Mouse (Mus musculus): ENCODE measurements at regions not wholly inside any gene's neighbourhood (a gene's known extent, or its start where the extent isn't known, plus 50 kb on each side); places are given as distances from the start of the nearest gene placed in this dataset.

DNA sequence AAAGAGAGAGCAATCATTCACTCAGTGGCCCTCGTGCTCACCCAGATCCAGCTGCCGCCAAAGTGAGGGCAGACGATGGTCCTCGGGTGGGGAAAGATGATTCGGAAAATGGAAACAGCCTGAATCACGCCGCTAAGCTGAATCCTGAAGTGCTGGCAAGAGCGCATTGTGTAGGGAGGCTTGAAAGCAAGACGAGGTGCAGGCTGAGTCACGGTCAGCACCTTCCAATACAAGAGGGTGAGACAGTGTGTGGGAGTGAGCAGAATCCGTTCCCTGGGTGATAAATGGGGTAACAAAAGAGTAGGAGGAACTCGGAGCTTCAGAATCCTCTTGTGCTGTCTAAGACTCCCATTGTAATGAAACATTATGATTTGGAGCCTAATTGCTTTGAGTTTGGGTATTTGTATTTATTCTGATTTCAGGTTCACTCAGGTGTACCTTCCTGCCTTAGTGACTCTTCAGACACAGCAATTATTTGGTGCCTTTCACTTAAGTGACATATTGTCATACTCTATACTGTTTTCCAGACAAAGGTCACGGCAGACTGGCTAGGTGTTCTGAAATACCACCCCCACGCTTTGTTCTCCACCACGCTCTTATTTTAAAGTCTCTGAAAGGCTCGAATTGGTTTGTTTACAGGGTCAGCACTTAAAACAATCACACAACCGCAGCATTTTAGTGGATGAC lies 70.0 kb downstream of the Mbip start:
- DNase-seq (ENCODE audit: low read depth, low spot score): no peak

- DNase-seq (ENCODE audit: low read depth, low spot score): no peak
Measured at GRCm38 (mm10) chr12:56265049-56265448, 80.6 kb downstream of the Mbip start.

- DNase-seq (ENCODE audit: low read depth, low spot score): no peak
Measured at GRCm38 (mm10) chr12:56261471-56261870, 84.2 kb downstream of the Mbip start.

- DNase-seq (ENCODE audit: low read depth, low spot score): no peak
Measured at GRCm38 (mm10) chr12:56258401-56259050, 87.2 kb downstream of the Mbip start.

DNA sequence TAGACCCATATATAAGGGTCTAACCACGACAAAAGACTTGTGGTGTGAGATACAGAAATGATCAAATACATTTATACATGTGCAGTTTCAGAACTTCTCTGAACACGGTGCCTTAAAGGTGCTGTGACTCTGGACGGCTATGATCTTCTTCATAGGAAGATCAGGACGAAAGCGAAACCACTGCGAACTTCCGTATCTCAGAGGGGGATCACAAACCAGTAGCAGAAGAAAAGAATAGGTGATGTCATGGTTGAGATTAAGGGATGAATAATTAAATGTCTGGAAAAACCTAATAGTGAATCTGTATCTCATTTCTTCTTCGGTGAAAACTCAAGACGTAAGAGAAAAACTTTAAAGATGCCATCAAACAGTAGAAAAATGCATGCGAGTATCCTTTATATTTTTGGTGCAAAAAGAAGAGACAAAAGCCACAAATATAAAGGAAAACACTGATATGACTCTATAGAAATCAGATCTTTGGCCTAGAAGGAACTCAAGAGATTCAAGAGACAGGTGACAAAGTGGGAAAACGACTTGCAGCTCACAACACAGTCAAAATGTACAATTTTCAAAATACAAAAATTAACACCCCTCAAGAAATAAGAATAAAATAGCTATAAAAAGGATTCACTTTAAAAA lies 89.3 kb downstream of the Mbip start:
- no peak for DNase-seq (ENCODE audit: low read depth, low spot score)

- DNase-seq (ENCODE audit: low read depth, low spot score): no peak
Measured at GRCm38 (mm10) chr12:56252612-56253444, 92.9 kb downstream of the Mbip start.

DNA sequence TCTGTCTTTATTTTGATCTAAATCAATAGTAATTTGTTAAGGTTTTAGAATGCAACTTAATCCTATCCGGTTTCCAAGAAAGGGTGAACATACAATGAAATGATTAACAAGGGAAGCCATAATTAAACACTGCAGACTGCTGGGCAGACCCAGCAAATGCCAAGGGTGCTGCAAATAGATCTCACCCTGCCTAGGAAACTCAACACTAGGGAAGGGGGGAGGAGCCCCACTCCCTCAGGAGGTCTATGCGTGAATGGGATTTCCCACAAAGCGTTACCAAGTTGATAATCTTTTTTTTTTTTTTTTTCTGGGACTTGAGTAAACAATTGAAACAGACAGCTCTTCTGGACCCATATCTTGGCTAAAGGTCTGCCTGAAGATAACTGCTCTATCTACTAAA lies 95.4 kb downstream of the Mbip start:
- no peak for DNase-seq (ENCODE audit: low read depth, low spot score)

DNA sequence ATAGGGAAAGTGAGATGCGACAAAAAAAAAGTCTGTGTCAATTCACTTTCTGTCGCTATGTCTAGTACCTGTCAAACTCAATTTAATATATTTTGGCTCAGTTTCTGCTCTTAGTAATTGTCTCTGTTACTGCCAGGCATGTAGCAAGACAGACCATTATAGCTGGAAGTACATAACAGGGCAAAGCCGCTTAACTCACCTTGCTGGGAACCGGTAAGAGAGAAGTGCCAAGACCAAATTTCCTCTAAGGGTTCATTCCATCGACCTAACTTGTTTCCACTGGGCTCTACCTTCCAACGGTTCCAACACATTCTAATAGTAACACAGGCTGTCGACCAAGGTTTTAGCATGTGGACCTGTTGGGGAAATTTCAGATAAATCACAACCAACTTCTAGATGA lies 99.3 kb downstream of the Mbip start:
- no peak for DNase-seq (ENCODE audit: low read depth, low spot score)

- no peak for DNase-seq (ENCODE audit: low read depth, low spot score)
Measured at GRCm38 (mm10) chr12:56242803-56243202, 102.9 kb downstream of the Mbip start.

DNA sequence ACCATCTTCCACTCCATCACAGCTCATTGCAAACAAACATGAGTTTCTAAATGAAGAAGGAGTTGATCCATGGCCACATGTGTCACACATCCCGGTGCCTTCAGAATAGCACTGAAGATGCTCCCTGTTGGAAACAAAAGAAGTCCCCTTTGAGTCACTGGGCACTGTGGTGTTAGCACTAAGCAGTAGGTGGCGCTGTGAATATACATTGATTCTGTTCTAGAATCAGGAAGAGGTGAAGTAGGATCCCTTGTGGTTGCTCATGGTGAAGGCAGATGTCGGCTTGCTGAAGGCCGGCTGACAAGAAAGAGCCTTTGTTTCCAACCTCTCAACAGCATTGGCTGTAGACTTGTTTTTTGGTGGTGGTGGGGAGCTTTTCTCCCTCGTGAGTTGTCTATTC lies 104.0 kb downstream of the Mbip start:
- DNase-seq (ENCODE audit: low read depth, low spot score): no peak

DNA sequence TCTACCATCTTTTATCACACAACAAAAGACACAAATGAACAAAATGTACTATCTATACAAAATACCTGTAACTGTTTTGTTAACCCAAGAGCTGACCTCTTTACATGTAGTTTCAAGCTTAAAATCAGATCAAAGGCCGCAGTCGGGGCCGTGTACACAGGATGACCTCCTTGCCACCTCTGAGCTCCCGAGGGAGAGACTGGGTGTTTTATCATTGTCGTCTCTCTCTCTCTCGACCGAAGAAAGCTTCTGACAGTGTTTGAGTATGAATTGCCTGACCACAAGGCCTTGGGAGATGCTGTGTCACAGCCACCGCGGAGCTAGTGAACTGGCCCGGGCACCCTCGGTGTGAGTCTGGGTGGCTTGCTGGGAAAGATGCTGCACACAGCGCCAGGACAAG lies 105.5 kb downstream of the Mbip start:
- no peak for DNase-seq (ENCODE audit: low read depth, low spot score)

- no peak for DNase-seq (ENCODE audit: low read depth, low spot score)
Measured at GRCm38 (mm10) chr12:56234571-56234970, 111.1 kb downstream of the Mbip start.

DNA sequence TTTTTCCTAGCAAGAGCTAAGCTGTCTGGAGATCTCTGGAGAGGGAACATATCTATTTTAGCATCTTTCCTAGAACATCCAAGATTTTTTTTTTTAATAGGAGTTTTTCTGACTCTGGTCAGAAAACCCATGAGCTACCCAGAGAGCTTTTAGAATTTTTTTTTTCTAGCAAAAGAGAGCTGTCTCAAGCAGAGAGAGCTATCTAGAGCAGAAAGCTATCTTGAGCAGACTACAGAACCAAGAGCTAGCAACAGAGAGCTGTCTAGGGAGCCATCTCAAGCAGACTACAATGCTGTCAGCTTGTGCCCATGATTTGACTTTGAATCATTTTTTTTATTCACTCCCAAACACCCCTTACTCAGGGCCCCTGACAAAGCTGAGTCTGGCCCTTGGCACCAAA lies 112.5 kb downstream of the Mbip start:
- DNase-seq (ENCODE audit: low read depth, low spot score): no peak

- no peak for DNase-seq (ENCODE audit: low read depth, low spot score)
Measured at GRCm38 (mm10) chr12:56224142-56224895, 121.4 kb downstream of the Mbip start.

GRCm38 (mm10) chr12:56193524-56193923 lies 152.2 kb downstream of the Mbip start:
- DNase-seq (ENCODE audit: low read depth, low spot score): no peak

DNA sequence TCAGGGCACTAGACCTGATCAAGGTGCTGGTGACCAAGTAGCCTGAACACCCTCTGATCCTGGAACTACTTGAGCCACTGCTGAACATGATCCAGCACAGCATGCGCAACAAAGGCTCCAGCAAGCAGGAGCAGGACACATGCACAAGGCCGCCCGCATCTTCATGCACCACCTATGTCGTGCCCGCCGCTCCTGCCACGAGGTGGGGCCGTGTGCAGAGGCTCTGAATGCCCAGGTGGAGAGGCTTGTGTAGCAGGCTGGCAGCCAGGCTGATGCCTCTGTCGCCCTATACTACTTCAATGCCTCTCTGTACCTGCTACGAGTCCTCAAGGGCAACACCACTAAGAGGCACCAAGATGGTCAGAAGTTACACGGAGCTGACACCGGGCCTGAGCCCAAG lies 156.1 kb downstream of the Mbip start:
- DNase-seq (ENCODE audit: low read depth, low spot score): no peak

DNA sequence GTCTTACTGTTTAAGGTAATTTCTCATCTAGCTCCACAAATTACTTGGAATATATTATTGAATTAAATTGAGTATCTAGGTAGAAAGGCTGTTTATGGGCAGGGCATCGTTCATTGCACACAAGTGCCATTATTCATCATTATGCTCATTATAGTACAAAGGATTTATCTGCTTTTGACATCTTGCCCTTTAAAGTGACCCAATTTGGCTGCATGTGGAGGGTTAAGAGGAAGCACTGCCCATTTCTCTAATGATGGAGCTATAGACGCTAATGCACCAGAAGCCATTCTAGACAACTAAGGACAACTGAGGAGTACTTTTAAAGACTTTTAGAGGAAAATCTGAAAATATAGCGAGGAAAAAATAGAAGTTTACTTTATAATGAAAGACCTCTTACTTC lies 185.0 kb downstream of the Mbip start:
- DNase-seq (ENCODE audit: low read depth, low spot score): no peak

- no peak for DNase-seq (ENCODE audit: low read depth, low spot score)
Measured at GRCm38 (mm10) chr12:56144359-56144758, 201.3 kb downstream of the Mbip start.

GRCm38 (mm10) chr12:56143789-56144188 lies 201.9 kb downstream of the Mbip start:
- DNase-seq (ENCODE audit: low read depth, low spot score): no peak

DNA sequence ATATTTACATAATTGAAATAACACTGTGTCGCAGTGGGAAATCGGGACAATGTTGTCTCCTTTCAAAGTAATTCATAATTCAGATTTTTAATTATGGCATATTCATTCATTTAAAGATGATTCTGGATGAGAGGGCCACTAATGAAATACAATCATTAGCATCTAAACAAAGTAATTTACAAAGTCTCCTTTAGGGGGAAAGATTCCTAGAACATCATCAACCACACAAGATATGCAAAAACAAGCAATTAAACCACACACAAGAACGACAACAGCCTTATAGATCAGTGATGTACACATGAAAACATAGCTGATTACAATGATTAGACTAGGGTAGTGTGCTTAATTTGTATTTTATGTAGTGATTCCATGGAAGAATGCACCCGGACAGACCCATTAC lies 231.2 kb downstream of the Mbip start:
- no peak for DNase-seq (ENCODE audit: low read depth, low spot score)

DNA sequence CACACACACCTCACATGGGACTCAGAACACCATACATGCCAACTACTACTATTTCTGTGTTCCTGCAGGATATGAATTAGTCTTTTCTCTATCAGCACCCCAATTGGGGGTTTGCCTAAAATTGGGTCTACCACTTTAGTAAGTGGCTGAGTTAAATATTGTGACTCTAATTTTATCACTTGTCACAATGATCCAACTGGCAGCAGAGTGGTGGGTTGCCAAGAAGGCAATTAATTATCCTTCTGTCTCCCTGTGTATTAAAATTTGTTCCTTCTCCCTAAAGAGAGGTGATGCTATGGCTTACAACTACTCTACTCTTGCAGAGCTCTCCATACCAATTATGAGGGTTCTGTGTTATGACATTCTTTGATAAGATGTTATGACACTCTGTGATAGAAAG lies 245.3 kb downstream of the Brms1l start:
- no peak for DNase-seq (ENCODE audit: low read depth, low spot score)

GRCm38 (mm10) chr12:56064183-56064582 lies 228.1 kb downstream of the Brms1l start:
- DNase-seq (ENCODE audit: low read depth, low spot score): no peak

Data from c-Kit-negative CD71-positive TER-119-positive erythroid progenitor cells, embryonic 14.5 days (primary cell).